Mouse (Mus musculus): ENCODE results near the gene Fkbp8. TPM values are rescaled to one million over a fixed set of nuclear protein-coding genes. Genes with fewer than 3 reads are reported as not detected.

Fkbp8 gene
- total and polyA plus RNA-seq, 3 experiments = 176 to 266 (median 178) TPM

DNA sequence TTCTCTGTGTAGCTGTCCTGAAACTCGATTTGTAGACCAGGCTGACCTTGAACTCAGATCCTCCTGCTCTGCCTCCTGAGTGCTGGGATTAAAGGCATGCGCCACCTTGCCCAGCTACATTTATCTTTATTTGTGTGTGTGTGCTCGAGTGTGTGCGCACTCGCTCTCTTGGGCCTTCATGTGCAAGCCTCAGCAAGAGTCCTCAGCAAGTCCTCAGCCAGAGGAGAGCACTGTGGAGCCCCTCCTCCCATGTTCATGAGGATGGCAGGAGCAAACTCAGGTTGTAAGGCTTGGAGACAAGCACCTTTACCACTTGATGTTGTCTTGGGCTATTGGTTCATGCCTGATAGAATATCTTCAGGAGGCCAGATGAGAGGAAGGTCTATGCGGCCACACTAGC is 20.2 kb downstream of the Fkbp8 start:
- TF ChIP-seq GABPA (IDR thresholded peaks at IDR 0.05; ENCODE audit: insufficient replicate concordance, low read depth, low read length) (no peak), RAD21 (IDR thresholded peaks at IDR 0.05; ENCODE audit: low read depth, low read length) (no peak), JUND (conservative IDR thresholded peaks at IDR 0.05; ENCODE audit: low read depth, low read length) (no peak), MYC (IDR thresholded peaks at IDR 0.05; ENCODE audit: low read depth, low read length) (no peak), CHD1 (IDR thresholded peaks at IDR 0.05; ENCODE audit: low read depth, low read length) (no peak), ZMIZ1 (IDR thresholded peaks at IDR 0.05; ENCODE audit: low read depth, low read length) (no peak), ETS1 (conservative IDR thresholded peaks at IDR 0.05; ENCODE audit: low read depth, low read length) (no peak), POLR2A (IDR thresholded peaks at IDR 0.05; ENCODE audit: low read depth, low read length) (no peak), ZNF384 (IDR thresholded peaks at IDR 0.05; ENCODE audit: low read depth, low read length) (no peak), MAZ (IDR thresholded peaks at IDR 0.05; ENCODE audit: low read depth, low read length) (no peak), ZC3H11A (IDR thresholded peaks at IDR 0.05; ENCODE audit: low read depth, low read length) (no peak), CTCF (conservative IDR thresholded peaks at IDR 0.05 in 1 of 2, IDR thresholded peaks at IDR 0.05 in 1 of 2; ENCODE audit: low read depth in 2 of 2, low read length in 2 of 2) (no peak)
- in situ Hi-C loops (cut with MboI; ENCODE audit: low pct_ligation_motif_present, low pct_unique_long_range_greater_than_20kb, low sequenced_read_pairs) = loop anchor here (10.0 kb wide), 1 partner anchor 57 kb away; the partner anchor contains the start of gene Ssbp4
- Histone ChIP-seq H3K79me2 (replicated peaks; ENCODE audit: control insufficient read depth, extremely low read depth, insufficient read depth, poor library complexity, severe bottlenecking) (peaks cover 26% of the 10 kb centered on the region), H3K4me2 (ENCODE audit: insufficient read depth, low read depth, poor library complexity, severe bottlenecking) (no peak overlapping the region), H3K9me3 (replicated peaks; ENCODE audit: low read length) (no peaks in the 10 kb centered on the region), H3K27me3 (replicated peaks) (no peaks in the 10 kb centered on the region), H3K36me3 (replicated peaks in 1 of 2; ENCODE audit: control insufficient read depth in 1 of 2, insufficient read depth in 1 of 2, low read length in 1 of 2) (peaks cover 3 to 62% of the 10 kb centered on the region in 2 experiments), H3K4me1 (ENCODE audit: control insufficient read depth in 1 of 2, insufficient read depth in 2 of 2) (peaks cover 6 to 43% of the 10 kb centered on the region in 2 experiments; a peak in 3 of 4 replicates), H3K27ac (ENCODE audit: insufficient read depth, low read depth) (no peak overlapping the region), H3K9ac (ENCODE audit: insufficient read depth, low read depth) (no peak overlapping the region), H3K4me3 (replicated peaks in 1 of 3; ENCODE audit: low read depth in 2 of 3, low read length in 2 of 3, poor library complexity in 1 of 3) (no peak overlapping the region)
- dilution Hi-C loops (cut with MboI; ENCODE audit: extremely low pct_ligation_motif_present, extremely low pct_unique_long_range_greater_than_20kb, low sequenced_read_pairs) = no loop called here
- no peak for DNase-seq (ENCODE audit: extremely low read depth)

DNA sequence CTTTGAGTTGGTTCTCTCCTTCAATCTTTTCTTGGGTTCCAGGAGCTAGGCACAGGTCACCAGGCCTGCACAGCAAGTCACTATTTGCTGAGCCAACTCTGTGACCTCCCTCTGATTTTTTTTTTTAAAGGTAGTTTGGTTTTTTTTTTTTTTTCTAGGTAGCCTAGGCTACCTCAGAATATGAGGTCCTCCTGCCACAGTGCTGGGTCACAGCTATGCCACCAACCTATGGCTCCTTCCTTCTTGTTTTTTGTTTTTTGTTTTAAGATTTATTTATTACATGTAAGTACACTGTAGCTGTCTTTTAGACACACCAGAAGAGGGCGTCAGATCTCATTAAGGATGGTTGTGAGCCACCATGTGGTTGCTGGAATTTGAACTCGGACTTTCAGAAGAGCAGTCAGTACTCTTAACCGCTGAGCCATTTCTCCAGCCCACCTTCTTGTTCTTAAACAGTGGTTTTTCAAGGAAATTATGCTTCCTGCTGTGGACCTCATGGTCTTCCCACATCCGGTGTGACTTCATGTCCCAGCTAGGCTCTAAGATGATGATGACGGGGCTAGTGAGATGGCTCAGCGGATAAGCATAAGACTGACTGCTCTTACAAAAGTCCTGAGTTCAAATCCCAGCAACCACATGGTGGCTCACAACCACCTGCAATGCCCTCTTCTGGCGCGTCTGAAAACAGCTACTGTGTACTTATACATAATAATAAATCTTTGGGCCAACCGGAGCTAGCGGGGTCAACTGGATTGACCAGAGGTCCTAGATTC is 22.1 kb downstream of the Fkbp8 start:
- Histone ChIP-seq H3K27ac (ENCODE audit: insufficient read depth, low read depth) (no peak overlapping the region), H3K27me3 (replicated peaks) (no peaks in the 10 kb centered on the region), H3K4me3 (replicated peaks in 1 of 3; ENCODE audit: low read depth in 2 of 3, low read length in 2 of 3, poor library complexity in 1 of 3) (no peak overlapping the region), H3K4me1 (ENCODE audit: control insufficient read depth in 1 of 2, insufficient read depth in 2 of 2) (peaks cover 4 to 31% of the 10 kb centered on the region in 2 experiments; a peak in 3 of 4 replicates), H3K79me2 (replicated peaks; ENCODE audit: control insufficient read depth, extremely low read depth, insufficient read depth, poor library complexity, severe bottlenecking) (peaks cover 23% of the 10 kb centered on the region), H3K9me3 (replicated peaks; ENCODE audit: low read length) (no peaks in the 10 kb centered on the region), H3K9ac (ENCODE audit: insufficient read depth, low read depth) (no peak overlapping the region), H3K36me3 (replicated peaks in 1 of 2; ENCODE audit: control insufficient read depth in 1 of 2, insufficient read depth in 1 of 2, low read length in 1 of 2) (peaks cover 3 to 58% of the 10 kb centered on the region in 2 experiments), H3K4me2 (ENCODE audit: insufficient read depth, low read depth, poor library complexity, severe bottlenecking) (no peak overlapping the region)
- DNase-seq (ENCODE audit: extremely low read depth) = no peak
- dilution Hi-C loops (cut with MboI; ENCODE audit: extremely low pct_ligation_motif_present, extremely low pct_unique_long_range_greater_than_20kb, low sequenced_read_pairs) (no loop called here), in situ Hi-C loops (cut with MboI; ENCODE audit: low pct_ligation_motif_present, low pct_unique_long_range_greater_than_20kb, low sequenced_read_pairs) (loop anchor here (10.0 kb wide), 1 partner anchor 55 kb away; the partner anchor contains the start of gene Ssbp4)
- TF ChIP-seq MXI1 (IDR thresholded peaks at IDR 0.05; ENCODE audit: low read depth, low read length) (no peak), MYC (IDR thresholded peaks at IDR 0.05; ENCODE audit: low read depth, low read length) (0 out of 2 replicates have a peak, but pooled peaks have one; percentile 35), CTCF (conservative IDR thresholded peaks at IDR 0.05 in 1 of 2, IDR thresholded peaks at IDR 0.05 in 1 of 2; ENCODE audit: low read depth in 2 of 2, low read length in 2 of 2) (peak in 1 of 2 experiments; percentile 32; a peak in 2 of 4 replicates), BHLHE40 (IDR thresholded peaks at IDR 0.05; ENCODE audit: low read depth, low read length) (no peak)
